Mouse (Mus musculus) embryonic stem cell, embryonic (primary cell): ENCODE measurements at regions not wholly inside any gene's neighbourhood (a gene's known extent, or its start where the extent isn't known, plus 50 kb on each side); places are given as distances from the start of the nearest gene placed in this dataset.

Experiments used
- CTCF ChIA-PET, 4 experiments: fragments of 300-600 bp in 2 of 4; fragments of 350-600 bp in 2 of 4; sonication (Branson Sonifier 250); formaldehyde crosslinking; loops; one replicate each; lab custom pipeline; 2022; ENCODE audit warnings: inconsistent platforms in 2 of 4; lab: Charles Lee
- POLR2A ChIA-PET, 4 experiments: fragments of 300-600 bp in 2 of 4; fragments of 350-600 bp in 2 of 4; sonication (Branson Sonifier 250); formaldehyde crosslinking; loops; one replicate each; lab custom pipeline; 2022; ENCODE audit warnings: antibody characterized with exemption in 4 of 4, inconsistent platforms in 1 of 4; lab: Charles Lee

DNA sequence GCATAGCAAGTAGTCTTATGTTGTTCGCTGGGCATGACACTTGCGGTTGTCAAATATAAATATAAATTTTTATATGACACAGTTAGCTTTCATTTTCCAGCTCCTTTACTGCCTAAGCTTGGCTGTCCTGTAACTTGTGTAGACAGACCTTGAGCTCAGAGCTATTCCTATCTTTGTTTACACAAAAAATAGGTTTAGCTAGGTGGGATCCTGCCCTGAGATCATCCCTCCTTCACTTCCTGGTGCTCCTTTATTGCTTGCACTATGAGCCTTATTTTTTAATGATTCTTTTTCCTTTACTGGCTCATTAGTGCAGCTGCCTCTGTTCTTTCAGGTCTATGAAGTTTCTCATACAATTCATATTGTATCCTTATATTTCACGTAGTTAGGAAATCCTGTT lies 375.6 kb upstream of the Tfap2d start:
- ChIA-PET CTCF (interaction anchor here in 1 of 4 experiments (0.7 kb wide), 1 partner anchor 687 kb away, joined by 3 read pairs; no protein-coding TSS in a partner anchor), POLR2A (no interaction called here)

DNA sequence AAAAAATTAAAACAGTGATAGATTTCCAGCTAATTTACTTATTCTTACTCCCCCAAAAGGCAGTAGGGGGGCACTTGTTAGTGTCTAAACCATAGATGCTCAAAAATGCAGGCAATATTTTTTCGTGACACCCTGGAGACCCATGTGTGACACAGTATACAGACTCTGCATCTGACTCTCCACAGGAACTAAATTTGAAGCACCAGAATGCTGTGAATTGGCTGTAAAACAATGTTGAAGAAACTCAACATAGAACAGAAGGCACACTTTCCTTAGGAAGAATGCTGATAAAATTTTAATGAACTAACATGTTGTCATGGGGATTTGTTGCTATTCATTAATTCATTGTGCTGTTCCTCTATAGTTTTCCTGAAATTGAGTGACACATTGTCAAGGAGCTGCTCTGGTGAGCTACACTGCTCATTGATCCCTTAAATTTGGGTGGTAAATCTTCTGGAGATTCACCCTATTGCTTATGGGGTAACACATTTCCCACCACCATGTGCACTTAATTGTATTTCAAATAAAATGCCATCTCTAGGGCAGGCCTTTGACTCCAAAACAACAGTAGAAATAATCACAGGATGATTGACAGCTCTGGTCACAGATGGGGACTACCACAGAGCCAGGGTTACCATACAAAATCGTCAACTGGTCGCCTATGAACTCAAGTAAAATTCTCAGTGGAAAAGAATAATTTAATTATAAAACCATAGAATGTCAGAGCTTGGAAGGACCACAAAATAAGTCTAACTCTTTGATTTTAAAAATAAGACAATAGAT lies 344.3 kb upstream of the Tfap2d start:
- POLR2A ChIA-PET: interaction anchor here in 1 of 4 experiments (0.7 kb wide), 1 partner anchor 375 kb away, joined by 3 read pairs; no protein-coding TSS in a partner anchor
- CTCF ChIA-PET: no interaction called here

DNA sequence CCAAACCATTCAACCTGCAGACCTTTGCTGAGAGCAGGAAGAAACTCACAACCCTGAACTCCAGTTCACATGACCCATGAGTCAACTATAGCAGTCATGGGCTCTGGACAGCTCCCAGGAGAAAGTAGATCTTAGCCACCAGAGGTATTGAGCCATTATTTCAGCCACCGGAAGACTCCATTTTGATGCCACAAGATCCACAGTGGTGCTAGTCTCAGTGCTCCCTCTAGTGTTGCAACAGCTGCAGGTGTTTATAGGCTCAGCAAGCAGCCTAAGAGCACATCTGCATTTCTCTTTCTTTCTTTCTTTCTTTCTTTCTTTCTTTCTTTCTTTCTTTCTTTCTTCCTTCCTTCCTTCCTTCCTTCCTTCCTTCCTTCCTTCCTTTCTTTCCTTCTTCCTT lies 309.2 kb upstream of the Tfap2d start:
- CTCF ChIA-PET: interaction anchor here in 3 of 4 experiments (0.6 to 0.9 kb wide), 3 partner anchors 154 to 385 kb away, joined by 3 read pairs; no protein-coding TSS in a partner anchor

More for the DNA sequence above, 309.2 kb upstream of the Tfap2d start:
- POLR2A ChIA-PET: no interaction called here
